ENCODE assay signal across 26 mouse cellular contexts in genomic region chr17:40821477-40821876, GRCm38 (mm10). TPM values are rescaled to one million over a fixed set of nuclear protein-coding genes. Genes with fewer than 3 reads are reported as not detected.
A peak's percentile ranks its signal among the peaks of the same experiment; 100 is the strongest.
DNase-seq lines count a peak whose midpoint lies in the region; ATAC-seq and TF ChIP-seq lines count a peak whose summit lies in the region.
"Had no signal": no experiment of that assay in that cellular context is flagged by ENCODE, and none has a peak within 500 bp of the region (broad histone marks: within the 10 kb centered on the region; RNA-seq: fewer than 3 reads in every experiment).

No protein-coding gene starts in this region.

- no peaks in the 10 kb centered on the region for H3K9me3 ChIP-seq in embryonic facial prominence, embryonic 14.5 days (ENCODE audit: control insufficient read depth, low read length)
- no peaks in the 10 kb centered on the region for H3K9me3 ChIP-seq in embryonic facial prominence, embryonic 10.5 days
- no peaks in the 10 kb centered on the region for H3K9me3 ChIP-seq in intestine, postnatal 0 days (ENCODE audit: control insufficient read depth)
- H3K9me3 ChIP-seq: embryonic facial prominence, embryonic 15.5 days; forebrain, embryonic 10.5 days; heart, embryonic 12.5 days; limb, embryonic 10.5 days; midbrain, embryonic 13.5 days had no signal

- ATAC-seq in embryonic facial prominence, embryonic 14.5 days (ENCODE audit: low read depth), result no peak; the same call in 1 of the 2 replicates
- 0 out of 2 replicates have a peak, but pooled peaks have one; percentile 22 for ATAC-seq in intestine, postnatal 0 days
- no peak for ATAC-seq in inflammation-experienced regulatory T-cells, adult 6 months
- ATAC-seq: midbrain, embryonic 13.5 days had no signal

- H3K9ac ChIP-seq in embryonic facial prominence, embryonic 14.5 days (ENCODE audit: low read depth, low read length), result no peak overlapping the region
- H3K9ac ChIP-seq in intestine, postnatal 0 days (ENCODE audit: low read depth, low read length), result no peak overlapping the region
- H3K9ac ChIP-seq: embryonic facial prominence, embryonic 15.5 days; heart, embryonic 12.5 days; hindbrain, embryonic 14.5 days; midbrain, embryonic 13.5 days had no signal

- no peak overlapping the region for H3K27ac ChIP-seq in embryonic facial prominence, embryonic 14.5 days (replicated peaks; ENCODE audit: low read depth, low read length)
- H3K27ac ChIP-seq in embryonic facial prominence, embryonic 10.5 days (replicated peaks), result no peak overlapping the region
- no peak overlapping the region for H3K27ac ChIP-seq in intestine, postnatal 0 days (ENCODE audit: low read depth, low read length)
- no peak overlapping the region for H3K27ac ChIP-seq in kidney, adult 2 months (ENCODE audit: insufficient read depth, low read depth, low read length)
- H3K27ac ChIP-seq: embryonic facial prominence, embryonic 15.5 days; forebrain, embryonic 10.5 days; hindbrain, embryonic 14.5 days; limb, embryonic 10.5 days; macrophage; midbrain, embryonic 13.5 days had no signal

- no peak for TF ChIP-seq CTCF in intestine, postnatal 0 days (IDR thresholded peaks at IDR 0.05; ENCODE audit: low read depth)
- TF ChIP-seq CTCF in kidney, adult 2 months (conservative IDR thresholded peaks at IDR 0.05; ENCODE audit: insufficient read depth, insufficient read length, low read depth, low read length), result no peak

- no peaks in the 10 kb centered on the region for H3K36me3 ChIP-seq in embryonic facial prominence, embryonic 14.5 days (ENCODE audit: control insufficient read depth, insufficient read depth, low read length)
- H3K36me3 ChIP-seq in embryonic facial prominence, embryonic 10.5 days (replicated peaks), result no peaks in the 10 kb centered on the region
- H3K36me3 ChIP-seq in intestine, postnatal 0 days (ENCODE audit: control insufficient read depth, insufficient read depth), result no peaks in the 10 kb centered on the region
- no peaks in the 10 kb centered on the region for H3K36me3 ChIP-seq in kidney, adult 2 months (ENCODE audit: control insufficient read depth, insufficient read depth, low read length)
- H3K36me3 ChIP-seq: embryonic facial prominence, embryonic 15.5 days; forebrain, embryonic 10.5 days; heart, embryonic 12.5 days; limb, embryonic 10.5 days; midbrain, embryonic 13.5 days had no signal

- H3K4me1 ChIP-seq in embryonic facial prominence, embryonic 14.5 days (ENCODE audit: control insufficient read depth, insufficient read depth, low read length), result no peaks in the 10 kb centered on the region
- no peaks in the 10 kb centered on the region for H3K4me1 ChIP-seq in embryonic facial prominence, embryonic 10.5 days
- no peaks in the 10 kb centered on the region for H3K4me1 ChIP-seq in intestine, postnatal 0 days (replicated peaks; ENCODE audit: control insufficient read depth, insufficient read depth, low read length)
- H3K4me1 ChIP-seq in kidney, adult 2 months (ENCODE audit: control insufficient read depth, insufficient read depth, low read length), result no peaks in the 10 kb centered on the region
- H3K4me1 ChIP-seq: embryonic facial prominence, embryonic 15.5 days; forebrain, embryonic 10.5 days; heart, embryonic 12.5 days; limb, embryonic 10.5 days; midbrain, embryonic 13.5 days had no signal

- no peak overlapping the region for H3K4me2 ChIP-seq in embryonic facial prominence, embryonic 14.5 days (ENCODE audit: low read depth, low read length)
- H3K4me2 ChIP-seq in intestine, postnatal 0 days (replicated peaks; ENCODE audit: low read depth), result peak overlapping the region; percentile 17; the same call in 1 of the 2 replicates
- H3K4me2 ChIP-seq: embryonic facial prominence, embryonic 15.5 days; heart, embryonic 12.5 days; hindbrain, embryonic 14.5 days; midbrain, embryonic 13.5 days had no signal

- WGBS in embryonic facial prominence, embryonic 14.5 days, result 58% methylated on average over 9 of the region's 9 CpGs
- 79% methylated on average over 9 of the region's 9 CpGs for WGBS in embryonic facial prominence, embryonic 10.5 days
- WGBS in intestine, postnatal 0 days, result 39% methylated on average over 9 of the region's 9 CpGs
- 50% methylated on average over 9 of the region's 9 CpGs for WGBS in kidney, adult 2 months

- no peak for TF ChIP-seq POLR2A in kidney, adult 2 months (IDR thresholded peaks at IDR 0.05; ENCODE audit: low read depth, low read length)

- no peaks in the 10 kb centered on the region for H3K27me3 ChIP-seq in embryonic facial prominence, embryonic 14.5 days (replicated peaks; ENCODE audit: control insufficient read depth, insufficient read depth, low read length)
- H3K27me3 ChIP-seq in embryonic facial prominence, embryonic 10.5 days (replicated peaks; ENCODE audit: low read depth, poor library complexity, severe bottlenecking), result no peaks in the 10 kb centered on the region
- no peaks in the 10 kb centered on the region for H3K27me3 ChIP-seq in intestine, postnatal 0 days (replicated peaks; ENCODE audit: control insufficient read depth, insufficient read depth, low read length)
- no peaks in the 10 kb centered on the region for H3K27me3 ChIP-seq in kidney, adult 2 months (replicated peaks; ENCODE audit: control insufficient read depth, insufficient read depth, low read length)
- H3K27me3 ChIP-seq: CH12.LX; embryonic facial prominence, embryonic 15.5 days; heart, embryonic 12.5 days; midbrain, embryonic 13.5 days had no signal

- no peak overlapping the region for H3K4me3 ChIP-seq in embryonic facial prominence, embryonic 14.5 days (ENCODE audit: low read depth, low read length)
- H3K4me3 ChIP-seq in embryonic facial prominence, embryonic 10.5 days, result no peak overlapping the region
- no peak overlapping the region for H3K4me3 ChIP-seq in intestine, postnatal 0 days (ENCODE audit: low read depth, low read length)
- H3K4me3 ChIP-seq in kidney, adult 2 months (ENCODE audit: insufficient read depth, low read depth, low read length), result no peak overlapping the region
- H3K4me3 ChIP-seq: embryonic facial prominence, embryonic 15.5 days; forebrain, embryonic 10.5 days; heart, embryonic 12.5 days; limb, embryonic 10.5 days; midbrain, embryonic 13.5 days had no signal

- peak; percentile 19 for DNase-seq in embryonic facial prominence, embryonic 14.5 days (ENCODE audit: low spot score)
- DNase-seq in embryonic facial prominence, embryonic 10.5 days (ENCODE audit: low spot score), result no peak
- peak; percentile 54 to 63 for DNase-seq in lung, adult 18-20 months
- peak; percentile 72 for DNase-seq in lung, postnatal 36 days
- no peak for DNase-seq in left cerebral cortex, adult 18-20 months (ENCODE audit: low spot score in 2 of 2)
- DNase-seq in kidney, adult 2 months, result no peak
- DNase-seq: adrenal gland, postnatal 14 days; cerebellum, adult 2 months; right cerebral cortex, postnatal 25 days; thymus, postnatal 14 days had no signal

RNA-seq across cellular contexts. Expression of gene Rhag, which starts 10.6 kb away (rescaled TPM):
- 0.42 and 0.55 TPM in 2 replicates for polyA plus RNA-seq in embryonic facial prominence, embryonic 14.5 days (2014; fragmentation: Nextera tagmentation; extraction: Ambion mirVana)
- polyA plus RNA-seq in embryonic facial prominence, embryonic 10.5 days (2016; fragmentation: Nextera tagmentation; extraction: Ambion mirVana), result 5.0 and 5.6 TPM in 2 replicates
- polyA plus RNA-seq in intestine, postnatal 0 days (2015; fragmentation: Nextera tagmentation; extraction: Ambion mirVana), result 0.09 TPM in 1 of 2 replicates, not detected in the other
- not detected for total RNA-seq in left cerebral cortex, adult 18-20 months (2021)
- not detected in 2 replicates for polyA plus RNA-seq in kidney, adult 2 months (2012; rRNA removed)
- not detected for polyA plus RNA-seq in inflammation-experienced regulatory T-cells, adult 6 months (2017; shearing (Covaris generic))
- total RNA-seq: CH12.LX had no signal
- polyA plus RNA-seq: cerebellum, adult 2 months; frontal cortex, adult 2 months; gonadal fat pad, adult 2 months; large intestine, adult 2 months; macrophage had no signal

RNA-seq across cellular contexts. Expression of gene Crisp2, which starts 14.7 kb away (rescaled TPM):
- not detected in 2 replicates for polyA plus RNA-seq in embryonic facial prominence, embryonic 14.5 days (2014; fragmentation: Nextera tagmentation; extraction: Ambion mirVana)
- not detected in 2 replicates for polyA plus RNA-seq in embryonic facial prominence, embryonic 10.5 days (2016; fragmentation: Nextera tagmentation; extraction: Ambion mirVana)
- polyA plus RNA-seq in intestine, postnatal 0 days (2015; fragmentation: Nextera tagmentation; extraction: Ambion mirVana), result 0.40 and 0.42 TPM in 2 replicates
- not detected for total RNA-seq in left cerebral cortex, adult 18-20 months (2021)
- 0.20 and 0.54 TPM in 2 replicates for polyA plus RNA-seq in kidney, adult 2 months (2012; rRNA removed)
- not detected for polyA plus RNA-seq in inflammation-experienced regulatory T-cells, adult 6 months (2017; shearing (Covaris generic))
- total RNA-seq: adrenal gland, postnatal 14 days; CH12.LX; common myeloid progenitor, adult 5-6 weeks; heart, postnatal 25 days had no signal
- polyA plus RNA-seq: cerebellum, adult 2 months; forebrain, embryonic 10.5 days; frontal cortex, adult 2 months; heart, embryonic 12.5 days; hindbrain, embryonic 14.5 days; large intestine, adult 2 months; limb, embryonic 10.5 days; macrophage; midbrain, embryonic 13.5 days; neural tube, embryonic 14.5 days had no signal

RNA-seq across cellular contexts. Expression of gene 9130008F23Rik, which starts 58.9 kb away (rescaled TPM):
- 1.1 and 1.6 TPM in 2 replicates for polyA plus RNA-seq in embryonic facial prominence, embryonic 14.5 days (2014; fragmentation: Nextera tagmentation; extraction: Ambion mirVana)
- 0.37 and 0.53 TPM in 2 replicates for polyA plus RNA-seq in embryonic facial prominence, embryonic 10.5 days (2016; fragmentation: Nextera tagmentation; extraction: Ambion mirVana)
- 7.2 and 7.3 TPM in 2 replicates for polyA plus RNA-seq in intestine, postnatal 0 days (2015; fragmentation: Nextera tagmentation; extraction: Ambion mirVana)
- not detected for total RNA-seq in left cerebral cortex, adult 18-20 months (2021)
- 2.9 and 3.7 TPM in 2 replicates for polyA plus RNA-seq in kidney, adult 2 months (2012; rRNA removed)
- 1 to 10 TPM in 1 of 3 experiments, not detected in 2; 1.8 TPM for polyA plus RNA-seq in inflammation-experienced regulatory T-cells, adult 6 months (2017; shearing (Covaris generic))
- total RNA-seq: CH12.LX had no signal

Comparison
In these comparisons a context has a peak if more than half of its experiments do, and no peak if none do; other contexts are left out.
1. DNase-seq: peak in embryonic facial prominence, embryonic 14.5 days (single experiment), lung, adult 18-20 months (2 of 2) and lung, postnatal 36 days (single experiment); none in embryonic facial prominence, embryonic 10.5 days (single experiment), left cerebral cortex, adult 18-20 months (0 of 2) and kidney, adult 2 months (single experiment).